Mouse (Mus musculus) small intestine, adult 10 weeks (tissue): ENCODE measurements around the gene Pum2. TPM values are rescaled to one million over a fixed set of nuclear protein-coding genes. Genes with fewer than 3 reads are reported as not detected.

Source experiments
- polyA plus RNA-seq: library from polyadenylated mRNA; stranded (reverse); fragments of 350-450 nt; fragmentation: Illumina TruSeq; extraction: RNeasy Lipid Tissue Mini Kit (QIAGEN cat#74804); gene quantifications from one replicate; pipeline ENCODE4 v1.2.3, GENCODE M21; 2014; ENCODE audit warnings: low replicate concordance

The Pum2 gene
- 149 TPM for polyA plus RNA-seq

DNA sequence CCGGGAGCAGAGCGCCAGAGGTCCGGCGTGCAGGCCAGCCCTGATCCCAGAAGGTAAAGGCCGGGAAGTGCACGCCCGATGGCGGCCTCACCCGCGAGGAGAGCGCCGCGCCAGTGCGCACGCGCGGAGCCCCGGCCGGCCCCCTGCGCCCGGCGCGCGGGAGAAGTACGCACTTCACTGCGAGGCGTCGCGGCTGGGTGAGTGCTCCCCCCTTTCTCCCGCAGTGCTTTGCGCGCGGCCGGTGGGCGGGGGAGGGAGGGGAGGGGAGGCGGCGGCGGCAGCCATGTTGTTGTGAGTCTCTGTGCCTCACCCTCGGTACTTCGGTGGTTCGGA lies at the start of gene Pum2:
Pum2 (plus strand) TSS at position 161 of the 333 bp plus-strand sequence.

DNA sequence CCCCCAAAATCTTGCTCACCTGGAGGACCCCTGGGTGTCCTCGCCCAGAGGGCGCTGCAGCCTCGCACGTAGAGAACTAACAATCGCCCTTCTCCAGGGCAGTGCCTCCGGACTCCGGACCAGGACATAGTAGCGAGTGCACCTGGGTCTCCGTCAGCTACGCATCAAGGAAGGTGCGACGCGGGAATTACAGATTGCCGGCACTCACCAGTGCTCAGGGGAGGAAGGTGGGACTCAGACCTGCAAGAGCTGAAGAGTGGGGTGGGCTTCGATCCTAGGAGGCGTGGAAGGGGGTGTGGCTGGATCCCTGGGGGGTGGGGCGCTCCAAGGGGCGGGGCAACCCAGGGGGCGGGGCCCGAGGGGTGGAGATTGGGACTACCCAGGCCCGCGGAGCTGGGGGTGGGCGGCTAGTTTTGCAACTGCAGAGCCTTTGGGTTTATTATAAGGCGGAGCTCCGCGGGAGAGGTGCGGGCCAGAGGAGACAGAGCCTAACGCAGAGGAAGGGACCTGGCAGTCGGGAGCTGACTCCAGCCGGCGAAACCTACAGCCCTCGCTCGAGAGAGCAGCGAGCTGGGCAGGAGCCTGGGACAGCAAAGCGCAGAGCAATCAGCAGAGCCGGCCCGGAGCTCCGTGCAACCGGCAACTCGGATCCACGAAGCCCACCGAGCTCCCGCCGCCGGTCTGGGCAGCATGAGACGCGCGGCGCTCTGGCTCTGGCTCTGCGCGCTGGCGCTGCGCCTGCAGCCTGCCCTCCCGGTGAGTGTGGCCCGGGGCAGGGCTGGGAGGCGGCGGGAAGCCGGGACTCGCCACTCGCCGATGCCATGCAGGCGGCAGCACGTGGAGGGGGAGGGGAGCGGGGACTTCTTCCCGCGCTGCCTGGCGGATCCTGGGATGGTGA lies 97.3 kb downstream of the Pum2 start, which contains the start of gene Sdc1:
Sdc1 (plus strand) TSS at position 378 of the 898 bp plus-strand sequence.

Other genes starting within 250 kb of the Pum2 start
- 47.1 TPM for gene Rhob, start 174.1 kb upstream of the Pum2 start, polyA plus RNA-seq
- 278 TPM for gene Slc7a15, start 75.1 kb upstream of the Pum2 start, polyA plus RNA-seq
- 7.9 TPM for gene Sdc1, start 97.2 kb downstream of the Pum2 start, polyA plus RNA-seq
- 484 TPM for gene Laptm4a, start 247.5 kb downstream of the Pum2 start, polyA plus RNA-seq